Mouse (Mus musculus) granulocyte monocyte progenitor cell, adult 5-6 weeks (primary cell): ENCODE measurements around the gene Psmd5. TPM values are rescaled to one million over a fixed set of nuclear protein-coding genes. Genes with fewer than 3 reads are reported as not detected.

Experiments used
- total RNA-seq, 2 experiments: library from RNA; stranded (forward) in 1 of 2; stranded (reverse) in 1 of 2; fragments of 200-712, 200-1000 nt in 1 of 2; fragments of >200 nt in 1 of 2; fragmentation: Nextera tagmentation in 1 of 2; gene quantifications; 2 replicates each; pipeline ENCODE4 v1.2.3; 2014 to 2017

Gene Psmd5
- total RNA-seq, 2 experiments from 2014 or later: 60.4 to 64.4 TPM

Other genes starting within 250 kb of the Psmd5 start
- 50.1 and 65.5 TPM in 2 replicates for gene Gapvd1, start 119.7 kb downstream of the Psmd5 start, total RNA-seq (2014; fragmentation: Nextera tagmentation)
- 56.7 and 70.8 TPM in 2 replicates for gene Gapvd1, start 119.7 kb downstream of the Psmd5 start, total RNA-seq (2017)
- 559 and 592 TPM in 2 replicates for gene Hspa5, start 103.0 kb downstream of the Psmd5 start, total RNA-seq (2014; fragmentation: Nextera tagmentation)
- gene Hspa5, start 103.0 kb downstream of the Psmd5 start, total RNA-seq (2017): 1,947 and 2,193 TPM in 2 replicates
- gene Rabepk, start 75.1 kb downstream of the Psmd5 start, total RNA-seq (2014; fragmentation: Nextera tagmentation): 31.3 and 33.6 TPM in 2 replicates
- gene Rabepk, start 75.1 kb downstream of the Psmd5 start, total RNA-seq (2017): 38.0 and 49.0 TPM in 2 replicates
- gene Fbxw2, start 48.7 kb downstream of the Psmd5 start, total RNA-seq (2014; fragmentation: Nextera tagmentation): 42.7 and 63.4 TPM in 2 replicates
- gene Fbxw2, start 48.7 kb downstream of the Psmd5 start, total RNA-seq (2017): 52.8 and 56.7 TPM in 2 replicates
- gene Gm34653, start 42.0 kb downstream of the Psmd5 start, total RNA-seq (2014; fragmentation: Nextera tagmentation): not detected in 2 replicates
- gene Gm34653, start 42.0 kb downstream of the Psmd5 start, total RNA-seq (2017): not detected in 2 replicates
- gene Cutal, start 572 bp downstream of the Psmd5 start, total RNA-seq (2014; fragmentation: Nextera tagmentation): not detected in 2 replicates
- gene Cutal, start 572 bp downstream of the Psmd5 start, total RNA-seq (2017): not detected in 2 replicates
- 22.6 and 25.9 TPM in 2 replicates for gene Phf19, start 39.1 kb upstream of the Psmd5 start, total RNA-seq (2014; fragmentation: Nextera tagmentation)
- 5.9 and 7.9 TPM in 2 replicates for gene Phf19, start 39.1 kb upstream of the Psmd5 start, total RNA-seq (2017)
- not detected in 2 replicates for gene Traf1, start 86.8 kb upstream of the Psmd5 start, total RNA-seq (2014; fragmentation: Nextera tagmentation)
- 0.09 and 0.15 TPM in 2 replicates for gene Traf1, start 86.8 kb upstream of the Psmd5 start, total RNA-seq (2017)
- gene Hc, start 186.5 kb upstream of the Psmd5 start, total RNA-seq (2014; fragmentation: Nextera tagmentation): not detected in 2 replicates
- gene Hc, start 186.5 kb upstream of the Psmd5 start, total RNA-seq (2017): not detected in 2 replicates
- gene AI182371, start 226.6 kb upstream of the Psmd5 start, total RNA-seq (2014; fragmentation: Nextera tagmentation): 0.51 and 2.4 TPM in 2 replicates
- 1.3 and 2.1 TPM in 2 replicates for gene AI182371, start 226.6 kb upstream of the Psmd5 start, total RNA-seq (2017)
- gene Cntrl, start 234.5 kb upstream of the Psmd5 start, total RNA-seq (2014; fragmentation: Nextera tagmentation): 101 and 118 TPM in 2 replicates
- gene Cntrl, start 234.5 kb upstream of the Psmd5 start, total RNA-seq (2017): 90.1 and 112 TPM in 2 replicates